Mouse (Mus musculus): ENCODE data around the gene Spag7.

Spag7 gene

DNA sequence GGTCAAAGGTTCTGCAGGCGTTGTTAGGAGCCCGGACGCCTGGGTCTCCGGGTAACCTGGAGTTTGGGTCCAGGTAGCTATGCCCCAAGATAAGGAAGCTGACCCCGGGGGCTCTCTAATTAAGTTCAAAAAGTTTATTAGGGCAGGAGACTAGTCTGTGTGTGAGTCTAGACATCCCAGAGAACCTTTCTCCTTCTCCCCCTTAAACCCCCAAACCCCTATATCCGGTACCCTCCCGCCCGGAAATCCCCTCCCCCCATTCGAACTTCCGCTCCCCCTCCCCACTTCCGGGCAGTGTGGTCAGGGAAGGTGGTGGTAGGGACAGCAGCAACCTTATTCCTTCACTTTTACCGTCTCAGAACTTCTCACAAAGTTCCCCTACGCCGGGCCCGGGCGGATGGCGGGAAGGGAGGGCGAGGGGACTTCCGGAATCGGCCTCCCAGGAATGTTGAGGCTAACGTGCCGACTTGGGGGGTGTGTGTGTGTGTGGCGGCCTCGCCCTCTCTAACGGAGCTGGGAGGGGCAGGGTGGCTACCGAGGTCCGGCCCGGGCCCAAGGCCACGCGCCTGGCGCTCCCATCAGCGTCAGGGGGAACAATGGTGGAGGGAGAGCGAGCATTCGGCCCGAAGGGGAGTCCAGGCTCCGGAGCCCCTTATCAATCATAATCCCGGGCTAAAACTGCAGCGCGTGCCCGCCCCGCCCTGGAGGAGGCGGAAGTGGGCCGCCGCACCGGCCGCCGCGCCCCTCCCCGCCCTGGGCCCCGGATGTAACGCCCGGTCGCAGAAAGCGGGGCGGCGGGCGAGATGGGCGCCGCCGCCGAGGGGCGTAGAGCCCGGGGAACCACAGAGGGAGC lies 15.6 kb downstream of the Spag7 start:
- Histone ChIP-seq H3K36me3 (ENCODE audit: insufficient read depth, low read length) (peaks cover 52% of the 10 kb centered on the region), H3K4me3 (replicated peaks; ENCODE audit: low read length) (peak overlapping the region; percentile 99), H3K4me1 (replicated peaks; ENCODE audit: low read depth, low read length) (peaks cover 70% of the 10 kb centered on the region), H3K9me3 (ENCODE audit: low read length) (peaks cover 50% of the 10 kb centered on the region), H3K27me3 (ENCODE audit: insufficient read depth, low read length) (peaks cover 5% of the 10 kb centered on the region; the same call in 1 of the 2 replicates)
- no peak for TF ChIP-seq POU5F1 (IDR thresholded peaks at IDR 0.05; ENCODE audit: borderline replicate concordance, low read length)
- TF ChIP-seq CTCF (conservative IDR thresholded peaks at IDR 0.05; ENCODE audit: low read length), result no peak
- TF ChIP-seq NANOG (IDR thresholded peaks at IDR 0.05; ENCODE audit: borderline replicate concordance, low read length), result no peak

DNA sequence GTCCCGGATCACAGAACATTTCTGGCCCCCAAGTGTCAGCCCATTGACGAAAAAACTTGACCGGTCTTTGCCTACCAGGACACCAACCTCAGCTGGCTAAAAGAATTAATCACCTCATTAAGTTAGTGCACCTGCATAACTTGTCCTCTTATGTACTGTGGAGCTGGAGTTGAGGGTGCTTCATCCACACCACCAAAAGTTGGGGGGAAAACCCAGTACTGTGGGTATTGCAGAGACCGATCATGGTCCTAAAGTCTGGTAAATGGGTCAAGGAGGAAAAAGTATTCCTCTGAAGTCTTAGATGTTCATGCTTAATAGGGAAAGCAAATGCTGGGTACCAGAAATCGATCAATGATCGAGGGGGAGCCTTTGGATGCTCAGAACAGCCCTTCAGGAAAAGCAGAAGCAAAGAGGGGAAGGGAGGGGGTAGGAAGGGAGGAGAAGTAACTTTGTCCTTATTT lies 16.3 kb downstream of the Spag7 start:
- Histone ChIP-seq H3K36me3 (ENCODE audit: insufficient read depth, low read length) (peaks cover 57% of the 10 kb centered on the region), H3K27me3 (ENCODE audit: insufficient read depth, low read length) (peaks cover 3% of the 10 kb centered on the region; the same call in 1 of the 2 replicates), H3K9me3 (ENCODE audit: low read length) (peaks cover 50% of the 10 kb centered on the region), H3K4me3 (replicated peaks; ENCODE audit: low read length) (peak overlapping the region; percentile 99), H3K4me1 (replicated peaks; ENCODE audit: low read depth, low read length) (peaks cover 70% of the 10 kb centered on the region)
- no peak for TF ChIP-seq NANOG (IDR thresholded peaks at IDR 0.05; ENCODE audit: borderline replicate concordance, low read length)
- TF ChIP-seq CTCF (conservative IDR thresholded peaks at IDR 0.05; ENCODE audit: low read length), result no peak
- TF ChIP-seq POU5F1 (IDR thresholded peaks at IDR 0.05; ENCODE audit: borderline replicate concordance, low read length), result no peak

DNA sequence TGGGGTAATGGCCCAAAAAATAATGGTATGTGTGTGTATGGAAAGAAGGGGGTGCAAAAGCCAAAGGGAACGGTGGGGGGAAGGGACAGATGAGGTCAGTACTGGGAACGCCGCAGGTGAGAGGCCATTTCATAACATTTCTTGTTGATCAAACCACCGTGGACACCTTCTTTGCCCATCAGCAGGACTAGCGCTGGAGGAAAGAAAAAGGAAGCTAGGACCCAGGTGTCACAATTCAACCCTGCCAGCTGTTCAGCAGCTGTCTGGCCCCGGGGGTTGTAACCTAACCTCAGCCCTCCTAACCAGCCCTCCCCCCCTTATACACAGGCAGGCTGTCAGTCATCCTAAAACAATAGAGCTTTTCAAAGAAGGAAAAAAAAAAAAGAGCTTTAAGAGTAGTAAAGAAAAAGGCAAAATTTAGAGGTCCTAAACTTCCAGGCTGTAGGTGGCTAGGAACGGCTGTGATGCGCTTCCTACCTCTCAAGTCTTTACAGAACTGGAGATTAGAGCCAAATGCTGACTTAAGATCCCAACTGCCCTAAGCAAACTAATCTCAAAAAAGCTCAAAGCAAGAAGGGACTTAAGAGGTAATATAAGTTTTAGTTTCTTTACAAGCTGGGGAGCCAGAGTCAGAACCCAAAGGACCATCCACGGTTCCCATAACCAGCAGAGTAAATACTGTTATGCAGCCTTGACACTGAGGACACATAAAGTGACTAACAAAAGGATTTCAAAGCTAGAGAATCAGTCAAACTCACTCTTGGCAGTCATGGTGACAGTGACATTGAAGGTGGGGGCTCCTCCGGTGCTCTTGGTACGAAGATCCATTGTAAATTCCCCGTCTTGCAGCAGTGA lies 17.0 kb downstream of the Spag7 start:
- TF ChIP-seq NANOG (IDR thresholded peaks at IDR 0.05; ENCODE audit: borderline replicate concordance, low read length) (no peak), POU5F1 (IDR thresholded peaks at IDR 0.05; ENCODE audit: borderline replicate concordance, low read length) (no peak), CTCF (conservative IDR thresholded peaks at IDR 0.05; ENCODE audit: low read length) (no peak)
- peaks cover 57% of the 10 kb centered on the region for H3K36me3 ChIP-seq (ENCODE audit: insufficient read depth, low read length)
- peak overlapping the region; percentile 99 for H3K4me3 ChIP-seq (replicated peaks; ENCODE audit: low read length)
- peaks cover 66% of the 10 kb centered on the region for H3K4me1 ChIP-seq (replicated peaks; ENCODE audit: low read depth, low read length)
- H3K9me3 ChIP-seq (ENCODE audit: low read length), result peaks cover 50% of the 10 kb centered on the region
- H3K27me3 ChIP-seq (ENCODE audit: insufficient read depth, low read length), result no peaks in the 10 kb centered on the region; the same call in 1 of the 2 replicates

DNA sequence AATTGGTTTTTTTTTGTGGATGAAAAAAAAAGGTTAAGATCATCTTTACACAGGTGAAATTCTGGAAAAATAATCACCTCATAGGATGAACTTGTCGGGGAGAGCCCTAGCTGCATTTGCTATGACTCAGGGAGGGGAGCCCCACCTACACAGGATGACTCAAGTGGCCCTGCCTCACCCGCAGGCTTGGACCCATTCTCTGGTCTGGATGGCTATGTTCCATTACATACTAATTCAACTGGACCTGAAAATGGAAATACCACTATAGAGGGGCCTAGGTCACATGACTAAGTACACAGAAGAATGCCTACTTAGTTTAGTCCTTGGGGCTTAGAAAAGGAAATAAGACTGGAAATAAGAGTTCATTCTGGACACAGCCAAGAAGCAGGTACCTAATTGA lies 17.8 kb downstream of the Spag7 start:
- H3K4me1 ChIP-seq (replicated peaks; ENCODE audit: low read depth, low read length), result peaks cover 58% of the 10 kb centered on the region
- no peaks in the 10 kb centered on the region; the same call in 1 of the 2 replicates for H3K27me3 ChIP-seq (ENCODE audit: insufficient read depth, low read length)
- H3K4me3 ChIP-seq (replicated peaks; ENCODE audit: low read length), result peak overlapping the region; percentile 30
- peaks cover 50% of the 10 kb centered on the region for H3K9me3 ChIP-seq (ENCODE audit: low read length)
- TF ChIP-seq POU5F1 (IDR thresholded peaks at IDR 0.05; ENCODE audit: borderline replicate concordance, low read length), result no peak
- no peak for TF ChIP-seq CTCF (conservative IDR thresholded peaks at IDR 0.05; ENCODE audit: low read length)
- no peak for TF ChIP-seq NANOG (IDR thresholded peaks at IDR 0.05; ENCODE audit: borderline replicate concordance, low read length)
- peaks cover 57% of the 10 kb centered on the region for H3K36me3 ChIP-seq (ENCODE audit: insufficient read depth, low read length)

DNA sequence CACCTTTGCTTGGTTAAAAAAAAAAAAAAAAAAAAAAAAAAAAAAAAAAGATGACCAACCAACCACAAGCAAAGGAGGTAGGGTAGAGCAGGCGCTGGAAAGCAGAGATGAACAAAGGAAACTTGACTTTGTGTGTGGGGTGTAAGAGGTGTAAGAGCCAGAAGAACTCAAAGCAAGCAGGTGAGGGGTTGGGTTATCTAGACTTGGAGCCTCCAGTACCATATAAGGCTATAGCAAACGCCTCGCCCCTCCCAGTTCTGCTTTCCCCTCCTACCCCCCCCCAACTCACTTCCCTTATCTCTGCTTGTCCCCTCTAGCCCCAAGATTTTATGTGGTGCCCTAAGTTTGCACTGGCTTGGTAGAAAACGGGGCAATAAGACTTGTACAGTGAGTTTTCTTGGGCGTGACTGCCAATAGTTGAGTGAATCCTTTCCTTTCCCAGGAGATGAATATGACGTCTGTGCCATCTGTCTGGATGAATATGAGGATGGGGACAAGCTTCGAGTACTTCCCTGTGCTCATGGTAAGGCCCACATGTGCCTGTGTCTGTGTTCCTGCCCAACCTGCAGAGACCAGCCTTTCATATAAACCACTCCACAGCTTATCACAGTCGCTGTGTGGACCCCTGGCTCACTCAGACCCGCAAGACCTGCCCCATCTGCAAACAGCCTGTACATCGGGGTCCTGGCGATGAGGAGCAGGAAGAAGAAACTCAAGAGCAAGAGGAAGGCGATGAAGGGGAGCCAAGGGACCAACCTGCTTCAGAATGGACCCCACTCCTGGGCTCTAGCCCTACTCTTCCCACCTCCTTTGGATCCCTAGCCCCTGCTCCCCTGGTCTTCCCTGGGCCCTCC lies 18.7 kb downstream of the Spag7 start:
- peaks cover 62% of the 10 kb centered on the region for H3K36me3 ChIP-seq (ENCODE audit: insufficient read depth, low read length)
- H3K9me3 ChIP-seq (ENCODE audit: low read length), result peaks cover 50% of the 10 kb centered on the region
- TF ChIP-seq NANOG (IDR thresholded peaks at IDR 0.05; ENCODE audit: borderline replicate concordance, low read length) (no peak), POU5F1 (IDR thresholded peaks at IDR 0.05; ENCODE audit: borderline replicate concordance, low read length) (no peak), CTCF (conservative IDR thresholded peaks at IDR 0.05; ENCODE audit: low read length) (no peak)
- no peaks in the 10 kb centered on the region for H3K27me3 ChIP-seq (ENCODE audit: insufficient read depth, low read length)
- H3K4me3 ChIP-seq (replicated peaks; ENCODE audit: low read length), result peak overlapping the region; percentile 30
- peaks cover 63% of the 10 kb centered on the region for H3K4me1 ChIP-seq (replicated peaks; ENCODE audit: low read depth, low read length)

DNA sequence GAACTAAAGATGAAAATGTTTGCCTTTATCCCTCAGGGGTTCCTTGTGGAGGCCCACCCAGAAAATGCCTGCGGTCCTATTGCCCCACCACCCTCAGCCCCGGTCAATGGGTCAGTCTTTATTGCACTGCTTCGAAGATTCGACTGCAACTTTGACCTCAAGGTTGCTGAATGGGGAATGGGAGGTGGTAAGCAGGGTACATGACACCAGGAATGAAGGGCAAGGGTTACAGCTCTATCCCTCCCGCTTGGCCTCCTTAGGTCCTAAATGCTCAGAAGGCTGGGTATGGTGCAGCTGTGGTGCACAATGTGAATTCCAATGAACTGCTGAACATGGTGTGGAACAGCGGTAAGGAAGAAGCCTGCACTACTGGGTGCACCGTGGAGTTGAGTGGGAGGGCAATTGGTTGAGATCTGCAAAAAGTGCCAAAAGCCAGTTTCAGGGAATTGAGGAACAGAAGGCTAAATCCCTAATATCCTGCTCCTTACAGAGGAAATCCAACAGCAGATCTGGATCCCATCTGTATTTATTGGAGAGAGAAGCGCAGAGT lies 20.0 kb downstream of the Spag7 start:
- H3K27me3 ChIP-seq (ENCODE audit: insufficient read depth, low read length), result no peaks in the 10 kb centered on the region
- TF ChIP-seq CTCF (conservative IDR thresholded peaks at IDR 0.05; ENCODE audit: low read length) (no peak), POU5F1 (IDR thresholded peaks at IDR 0.05; ENCODE audit: borderline replicate concordance, low read length) (no peak), NANOG (IDR thresholded peaks at IDR 0.05; ENCODE audit: borderline replicate concordance, low read length) (no peak)
- H3K36me3 ChIP-seq (ENCODE audit: insufficient read depth, low read length), result peaks cover 75% of the 10 kb centered on the region
- H3K4me1 ChIP-seq (replicated peaks; ENCODE audit: low read depth, low read length), result peaks cover 71% of the 10 kb centered on the region
- H3K4me3 ChIP-seq (replicated peaks; ENCODE audit: low read length), result peak overlapping the region; percentile 98; the same call in 1 of the 2 replicates
- peaks cover 50% of the 10 kb centered on the region for H3K9me3 ChIP-seq (ENCODE audit: low read length)

DNA sequence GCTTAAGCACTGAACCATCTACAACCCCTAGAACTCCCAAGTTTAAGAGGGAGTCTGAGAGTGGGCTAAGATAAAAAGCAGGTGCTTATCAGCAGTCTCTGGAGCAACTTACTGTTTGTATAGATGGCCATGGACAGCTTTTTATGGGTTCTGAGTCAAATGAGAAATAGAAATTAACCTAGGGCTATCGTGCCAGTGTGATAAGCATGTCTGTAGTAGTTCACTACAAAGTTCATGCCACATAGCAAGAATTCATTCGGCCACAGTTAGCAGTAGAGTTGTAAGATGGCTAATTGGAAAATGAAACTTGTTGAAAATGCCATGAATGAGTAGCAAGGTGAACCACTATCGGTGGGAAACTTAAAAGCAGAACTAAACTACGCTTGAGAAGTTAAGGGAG lies 20.7 kb downstream of the Spag7 start:
- Histone ChIP-seq H3K4me3 (replicated peaks; ENCODE audit: low read length) (peak overlapping the region; percentile 98), H3K36me3 (ENCODE audit: insufficient read depth, low read length) (peaks cover 80% of the 10 kb centered on the region), H3K4me1 (replicated peaks; ENCODE audit: low read depth, low read length) (peaks cover 71% of the 10 kb centered on the region), H3K9me3 (ENCODE audit: low read length) (peaks cover 47% of the 10 kb centered on the region), H3K27me3 (ENCODE audit: insufficient read depth, low read length) (no peaks in the 10 kb centered on the region)
- TF ChIP-seq POU5F1 (IDR thresholded peaks at IDR 0.05; ENCODE audit: borderline replicate concordance, low read length) (no peak), NANOG (IDR thresholded peaks at IDR 0.05; ENCODE audit: borderline replicate concordance, low read length) (no peak), CTCF (conservative IDR thresholded peaks at IDR 0.05; ENCODE audit: low read length) (no peak)
